Mouse (Mus musculus) embryo, embryonic 9.5 days (tissue): ENCODE measurements around the gene Ndufb7.
"Not testable (repeated sequence)": the region's sequence is repeated elsewhere in the genome, so short reads cannot be mapped to it uniquely, and the experiment has no call there.

Experiments
- DNase-seq: peaks from one replicate; pipeline ENCODE4 v3.0.0-alpha.2; 2017; ENCODE audit errors: extremely low spot score

Ndufb7 gene

DNA sequence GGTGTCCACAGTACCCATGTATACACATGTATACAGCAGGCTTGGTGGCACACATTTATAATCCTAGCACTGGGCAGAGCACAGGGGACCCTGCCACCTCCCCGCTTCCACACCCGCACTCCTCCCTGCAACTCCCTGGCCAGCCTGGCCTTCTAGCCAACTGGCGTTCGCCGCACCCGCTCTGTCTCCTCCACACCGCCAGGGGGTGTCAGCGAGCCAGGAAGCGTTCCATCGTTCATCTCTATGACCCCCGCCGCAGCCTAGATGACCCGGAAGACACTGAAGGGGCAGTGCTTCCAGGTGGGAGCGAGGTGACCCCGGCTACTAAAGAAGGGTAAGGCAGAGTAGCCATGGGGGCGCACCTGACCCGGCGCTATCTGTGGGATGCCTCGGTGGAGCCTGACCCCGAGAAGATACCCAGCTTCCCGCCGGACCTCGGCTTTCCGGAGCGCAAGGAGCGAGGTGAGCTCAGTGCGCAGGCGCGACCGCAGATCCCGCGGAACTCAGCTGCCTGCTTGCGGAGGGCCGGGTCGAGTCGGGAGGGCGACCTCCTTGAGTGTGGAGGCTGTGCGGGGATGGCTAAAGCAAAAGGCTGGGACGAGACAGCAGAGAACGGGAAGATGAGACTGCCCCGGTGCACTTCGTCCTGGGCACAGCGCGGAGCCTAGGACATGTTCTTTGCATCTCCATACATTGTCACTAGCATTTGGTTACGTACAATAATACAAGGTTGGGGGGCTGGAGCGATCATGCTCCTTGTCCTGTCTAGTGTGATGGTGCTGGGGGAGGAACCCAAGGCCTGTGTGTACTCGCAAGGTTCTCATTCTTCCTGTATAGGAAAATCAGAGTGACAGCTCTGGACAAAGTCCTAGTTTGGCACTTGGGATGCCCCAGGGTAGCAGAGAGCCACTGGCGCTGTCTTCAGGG, at the start of gene Ndufb7:
Gene Ndufb7, plus strand, starts transcription at position 203 of the 927 bp plus-strand sequence.
- peak; percentile 97 for DNase-seq

DNA sequence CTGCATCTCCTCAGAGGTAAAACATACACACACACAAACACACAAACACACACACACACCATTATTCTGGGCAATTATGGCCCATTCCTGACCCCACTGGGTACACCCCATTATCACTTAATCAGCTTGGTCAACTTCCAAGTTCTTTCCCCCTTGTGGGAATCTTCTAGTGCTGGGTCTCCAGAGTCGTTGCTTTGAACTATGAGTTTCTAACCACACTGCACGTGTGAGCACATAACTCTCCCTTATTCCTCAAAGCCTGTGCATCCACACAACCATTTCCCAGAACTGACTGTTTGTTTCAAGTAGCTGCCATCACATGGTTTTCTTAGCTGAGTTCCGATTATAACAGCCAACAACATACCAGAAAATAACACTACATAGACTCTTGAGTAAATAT, 46.0 kb upstream of the Ndufb7 start:
- DNase-seq, result no peak

DNA sequence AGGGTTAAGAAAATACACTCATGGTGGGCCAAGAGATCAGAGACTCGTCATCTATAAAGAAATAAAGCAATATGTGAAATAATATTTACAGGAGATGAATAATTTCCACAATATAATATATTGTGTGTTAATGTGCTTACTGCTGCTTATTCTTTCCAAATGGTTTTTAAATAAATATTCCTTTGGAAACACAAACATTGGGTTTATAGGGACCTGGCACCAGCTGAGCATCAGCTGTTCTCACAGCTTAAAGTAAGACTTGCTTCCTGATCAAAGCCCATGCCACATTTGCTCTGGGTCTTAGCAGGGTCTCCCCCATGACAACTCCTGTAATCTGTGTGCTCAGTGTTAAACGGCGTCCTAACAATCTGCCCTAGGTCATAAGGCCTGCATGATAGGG, 45.6 kb upstream of the Ndufb7 start:
- not testable (repeated sequence) for DNase-seq

DNA sequence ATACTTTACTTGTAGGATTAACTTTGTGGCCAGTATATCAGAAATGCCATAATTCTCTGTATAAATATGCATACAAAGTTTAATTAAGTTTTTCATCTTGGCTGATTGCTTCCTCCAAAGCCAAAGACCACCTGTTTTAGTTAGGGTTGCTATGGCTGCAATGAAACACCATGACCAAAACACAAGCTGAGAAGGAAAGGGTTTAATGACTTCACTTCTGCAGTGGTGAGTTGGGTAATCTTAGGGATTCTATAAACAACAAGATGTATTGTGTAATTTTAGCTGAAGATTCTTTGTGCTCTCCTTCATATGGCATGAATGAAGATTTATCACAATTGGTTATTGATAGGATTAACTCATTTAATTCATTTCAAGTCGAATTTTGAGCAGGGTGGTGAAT, 45.2 kb upstream of the Ndufb7 start:
- DNase-seq, result no peak

DNA sequence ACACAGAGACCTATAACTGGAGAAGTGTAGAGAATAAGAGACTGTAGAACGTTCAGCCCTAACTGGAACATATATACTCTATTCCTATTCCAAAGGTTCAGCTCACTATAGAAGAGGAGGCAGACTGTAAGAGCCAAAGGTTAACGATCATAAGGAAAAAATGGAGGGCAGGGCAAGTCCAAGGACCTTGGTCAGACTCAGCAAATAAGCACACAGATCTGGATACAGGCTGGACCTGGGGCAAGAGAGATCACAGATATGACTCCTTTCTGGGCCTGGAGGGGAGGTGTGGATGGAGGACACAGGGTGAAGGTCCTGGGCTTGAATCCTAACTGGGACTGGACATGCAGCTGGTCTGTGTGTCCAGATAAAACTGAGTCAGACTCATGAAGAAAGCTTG, 31.7 kb upstream of the Ndufb7 start:
- no peak for DNase-seq

DNA sequence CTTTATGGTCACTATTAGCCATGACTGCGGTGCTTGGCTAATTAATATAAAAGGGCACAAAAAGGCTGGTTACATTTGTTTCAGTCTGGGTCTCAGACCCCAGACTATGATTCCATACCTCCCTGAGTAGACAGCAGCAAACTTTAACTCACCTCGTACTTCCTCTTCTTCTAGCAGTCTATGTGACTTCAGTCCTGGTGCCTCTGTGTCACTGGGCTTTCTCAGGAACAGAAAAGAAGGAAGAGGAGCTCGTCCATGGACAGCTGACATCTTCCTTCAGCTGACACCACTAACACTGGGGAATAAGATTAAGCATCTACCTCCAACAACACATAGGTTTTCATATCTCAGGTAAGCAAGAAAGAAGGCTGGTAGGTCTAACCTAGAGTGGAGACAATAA, 30.7 kb upstream of the Ndufb7 start, which contains the start of gene Olfr370:
Gene Olfr370, plus strand, starts transcription at position 45 of the 400 bp plus-strand sequence.
- no peak for DNase-seq

DNA sequence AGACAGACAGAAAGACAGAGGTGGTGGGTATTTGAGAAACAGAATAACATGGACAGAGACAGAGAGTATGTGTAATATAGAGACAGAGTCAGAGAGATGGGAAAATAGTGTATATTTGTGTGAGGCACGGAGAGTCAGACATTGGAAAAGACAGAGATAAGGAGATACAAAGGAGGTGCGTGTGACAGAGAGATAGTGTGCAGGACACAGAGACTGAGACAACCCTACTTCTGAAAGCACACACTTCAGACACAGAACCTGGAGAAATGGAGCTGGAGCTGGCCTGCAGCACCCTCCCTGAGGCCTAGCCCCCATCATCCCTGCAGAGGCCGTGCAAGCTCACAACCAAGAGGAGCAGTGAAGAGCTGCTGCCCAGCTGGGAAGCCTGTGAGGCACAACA, 3.8 kb upstream of the Ndufb7 start:
- DNase-seq, result no peak

DNA sequence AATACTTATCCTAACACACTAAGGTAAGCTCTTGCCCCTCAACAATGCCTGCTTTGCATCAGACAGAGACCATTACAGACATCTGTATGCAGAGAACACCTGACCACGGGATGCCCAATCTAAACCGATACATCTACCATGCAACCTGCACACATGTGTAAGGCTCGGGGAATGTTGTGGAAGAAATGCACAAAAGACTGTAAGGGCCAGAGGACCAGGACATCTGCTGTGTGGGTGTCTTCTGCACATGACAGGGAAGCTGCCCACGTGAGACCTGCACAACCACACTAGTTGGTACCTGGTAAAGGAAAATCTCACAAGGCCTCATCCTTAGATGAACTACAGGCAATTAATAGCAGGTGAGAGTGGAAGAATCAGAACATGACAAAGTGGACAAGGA, 3.2 kb upstream of the Ndufb7 start:
- no peak for DNase-seq

DNA sequence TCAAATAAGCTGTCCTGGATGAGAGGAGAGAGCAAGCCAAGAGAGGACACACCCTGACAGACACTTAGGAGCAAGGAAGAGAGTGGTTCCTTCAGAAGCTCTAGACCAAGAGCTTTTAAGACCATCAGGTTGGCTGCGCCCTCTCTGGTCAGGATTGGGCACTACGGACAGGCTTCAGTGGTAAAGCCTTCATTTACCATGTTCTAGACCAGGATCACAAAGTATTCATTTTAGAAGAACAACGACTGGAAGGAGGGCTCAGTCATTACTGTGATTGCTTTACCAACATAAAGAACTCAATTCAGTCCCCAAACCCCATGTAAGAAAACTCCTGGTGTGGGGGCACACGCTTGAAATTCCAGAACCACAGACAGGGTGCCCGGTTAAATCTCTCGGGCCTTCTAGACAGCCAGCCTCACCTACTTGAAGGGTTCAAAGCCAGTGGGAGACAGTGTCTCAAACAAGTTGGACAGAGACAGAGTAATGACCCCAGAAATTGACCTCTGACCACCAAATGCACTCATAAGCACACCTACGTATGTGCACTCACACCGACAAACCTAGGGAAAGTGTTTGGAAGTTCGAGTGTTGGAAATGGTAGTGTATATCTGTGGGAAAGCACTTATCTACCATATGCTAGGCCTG, 618 bp upstream of the Ndufb7 start:
- DNase-seq, result no peak

DNA sequence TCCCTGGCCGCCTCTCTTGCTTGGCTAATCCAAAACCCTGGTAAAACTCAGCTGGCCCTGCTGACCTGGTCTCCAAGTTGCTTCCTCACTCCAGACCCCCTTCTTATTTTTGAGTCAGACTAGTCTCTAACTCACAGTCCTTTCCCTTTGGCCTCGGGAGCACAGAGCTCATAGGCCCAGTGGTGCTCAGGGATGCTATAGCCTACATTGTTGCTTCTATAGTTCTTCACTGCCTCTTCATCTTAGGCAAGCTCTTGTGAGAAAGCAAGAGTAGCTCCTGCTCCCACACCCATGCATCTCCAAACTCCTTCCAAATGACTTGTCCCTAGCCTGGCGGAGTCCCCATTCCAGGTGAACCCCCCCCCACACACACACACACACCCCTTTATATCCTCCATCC, 1.2 kb downstream of the Ndufb7 start:
- no peak for DNase-seq

DNA sequence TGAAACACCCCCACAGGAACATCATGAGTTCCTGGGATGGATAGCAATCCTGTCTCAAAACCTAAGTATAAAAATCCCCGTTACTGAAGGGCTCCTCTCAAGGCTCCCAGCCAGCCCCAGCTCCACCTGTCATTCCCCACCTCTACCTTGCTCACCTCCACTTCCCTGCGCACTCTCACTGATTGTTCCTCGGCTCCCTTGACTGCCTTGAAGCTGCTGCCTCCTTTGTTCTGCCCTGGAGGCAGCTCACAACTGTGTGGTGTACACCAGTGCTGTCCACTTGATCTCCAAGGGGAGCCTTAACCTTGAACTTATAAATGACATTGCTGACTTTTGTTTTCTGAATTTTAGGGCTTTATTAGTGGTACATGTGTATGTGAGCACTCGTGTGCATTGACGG, 1.7 kb downstream of the Ndufb7 start:
- DNase-seq, result no peak

DNA sequence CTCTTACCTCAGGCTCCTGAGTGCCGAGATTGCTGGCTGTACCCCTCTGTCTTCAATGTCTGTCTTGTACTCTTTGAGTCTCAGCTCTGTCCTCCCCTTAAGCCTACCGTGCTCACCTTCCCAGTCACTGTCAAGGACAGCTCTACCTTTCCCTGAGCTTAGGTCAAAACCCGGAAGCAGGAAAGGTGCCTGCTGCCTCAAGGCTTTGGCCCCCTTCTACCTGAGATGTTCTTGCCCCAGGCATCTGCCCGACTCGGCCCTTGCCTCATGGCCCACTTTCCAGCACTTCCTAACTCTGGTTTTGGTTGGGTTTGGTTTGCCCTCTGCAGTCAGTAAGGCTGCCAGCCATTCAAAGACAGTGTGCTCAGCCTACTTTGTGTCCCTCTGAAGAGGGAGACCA, 2.3 kb downstream of the Ndufb7 start:
- no peak for DNase-seq

DNA sequence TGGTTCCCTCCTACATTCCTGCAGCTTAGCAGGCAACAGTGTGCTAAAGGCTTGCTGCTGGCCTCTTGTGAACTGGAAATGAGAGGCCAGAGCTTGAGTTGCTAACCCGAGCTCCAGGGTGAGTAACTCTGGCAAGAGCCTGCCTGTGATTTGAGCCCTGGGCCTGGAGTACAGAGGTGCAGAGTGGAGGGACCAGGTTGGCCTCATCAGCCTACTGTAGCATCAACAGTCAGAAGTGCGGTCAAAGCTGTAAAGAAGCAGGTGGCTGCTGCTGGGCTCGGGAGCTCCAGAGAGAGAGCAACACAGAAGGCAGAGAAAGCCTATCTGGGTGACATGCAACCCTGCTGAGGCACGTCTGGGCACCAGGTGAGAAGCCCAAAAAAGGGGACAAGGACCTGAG, 2.7 kb downstream of the Ndufb7 start:
- no peak for DNase-seq

DNA sequence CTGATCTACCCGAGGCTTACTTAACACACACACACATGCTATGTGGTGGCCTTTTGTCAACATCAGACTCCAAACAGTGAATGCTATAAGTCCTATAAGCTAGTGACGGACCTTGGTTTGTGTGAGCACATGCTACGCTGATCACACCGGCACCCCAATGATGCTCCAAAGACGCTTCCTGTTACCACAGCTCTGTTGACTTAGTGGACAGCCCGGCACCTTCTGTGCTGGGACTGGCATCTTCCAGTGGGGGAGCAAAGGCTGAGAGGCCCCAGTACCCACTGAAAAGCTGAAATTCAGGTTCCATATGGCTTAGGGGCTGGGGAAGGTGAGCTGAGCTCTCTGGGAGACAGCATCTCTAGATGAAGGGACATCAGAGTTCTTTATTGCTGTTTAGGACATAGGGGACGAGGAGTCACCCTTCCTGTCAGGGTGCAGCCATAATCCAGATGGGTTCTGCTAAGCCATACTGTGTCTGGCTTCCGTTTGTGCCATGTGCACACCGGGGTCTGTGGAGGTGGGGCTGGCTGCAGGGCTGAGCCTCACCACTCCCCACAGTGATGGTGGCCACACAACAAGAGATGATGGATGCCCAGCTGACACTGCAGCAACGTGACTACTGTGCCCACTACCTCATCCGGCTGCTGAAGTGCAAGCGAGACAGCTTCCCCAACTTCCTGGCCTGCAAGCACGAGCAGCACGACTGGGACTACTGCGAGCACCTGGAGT, 4.0 kb downstream of the Ndufb7 start:
- no peak for DNase-seq

DNA sequence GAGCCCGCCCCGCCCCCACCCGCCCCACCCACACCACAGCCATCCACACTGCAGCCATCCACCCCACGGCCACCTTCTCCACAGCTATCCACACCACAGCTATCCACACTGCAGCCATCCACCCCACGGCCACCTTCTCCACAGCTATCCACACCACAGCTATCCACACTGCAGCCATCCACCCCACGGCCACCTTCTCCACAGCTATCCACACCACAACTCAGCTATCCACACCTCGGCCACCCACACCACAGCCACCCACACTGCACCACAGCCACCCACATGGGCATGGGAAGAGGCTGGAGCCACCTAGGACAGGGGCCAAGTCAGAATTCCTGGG, 4.5 kb downstream of the Ndufb7 start:
- DNase-seq, result not testable (repeated sequence)

DNA sequence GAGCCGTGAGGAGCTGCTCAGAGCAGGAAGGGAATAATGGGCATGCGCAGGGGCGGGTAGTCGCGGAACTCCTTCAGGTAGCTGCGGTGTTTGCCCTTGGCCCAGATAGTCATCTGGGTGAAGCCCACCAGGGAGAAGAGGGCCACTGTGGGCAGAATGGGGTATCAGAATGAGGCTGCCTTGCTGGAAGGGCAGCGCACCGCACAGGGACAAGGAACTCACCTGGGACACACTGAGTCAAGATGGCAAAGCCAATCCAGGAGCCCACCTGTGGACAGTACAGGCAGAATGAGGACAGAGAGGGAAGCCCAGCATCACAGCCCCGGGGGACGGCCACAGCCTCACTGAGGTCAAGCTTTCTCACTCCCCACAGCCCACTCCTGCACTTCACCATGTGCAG, 5.3 kb downstream of the Ndufb7 start:
- DNase-seq, result no peak

DNA sequence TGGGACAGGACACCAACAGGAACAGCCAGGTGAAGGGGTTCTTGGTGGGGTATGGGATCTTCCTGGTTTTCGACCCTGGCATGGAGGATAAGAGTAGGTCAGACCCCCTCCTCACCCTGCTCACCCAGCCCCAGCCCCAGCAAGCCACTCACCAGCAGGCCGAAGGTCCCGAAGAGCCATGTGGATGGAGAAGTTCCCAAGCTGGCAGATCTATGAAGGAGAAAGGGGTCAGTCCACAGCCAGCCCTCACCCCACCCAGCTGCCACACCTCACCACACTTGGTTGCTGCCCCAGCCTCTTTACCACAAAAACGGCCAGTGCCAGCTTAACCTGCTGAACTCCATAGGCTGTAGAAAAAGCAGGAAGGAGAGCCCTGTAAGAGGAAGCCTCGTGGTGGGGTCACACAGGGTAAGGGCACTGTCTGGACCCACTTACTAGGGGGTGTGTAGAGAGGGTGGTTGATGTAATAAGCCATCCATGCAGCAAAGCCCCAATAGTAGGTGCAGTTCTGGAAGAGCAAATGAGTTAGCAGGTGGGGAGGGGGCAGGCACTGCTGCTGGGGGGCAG, 5.9 kb downstream of the Ndufb7 start:
- no peak for DNase-seq

DNA sequence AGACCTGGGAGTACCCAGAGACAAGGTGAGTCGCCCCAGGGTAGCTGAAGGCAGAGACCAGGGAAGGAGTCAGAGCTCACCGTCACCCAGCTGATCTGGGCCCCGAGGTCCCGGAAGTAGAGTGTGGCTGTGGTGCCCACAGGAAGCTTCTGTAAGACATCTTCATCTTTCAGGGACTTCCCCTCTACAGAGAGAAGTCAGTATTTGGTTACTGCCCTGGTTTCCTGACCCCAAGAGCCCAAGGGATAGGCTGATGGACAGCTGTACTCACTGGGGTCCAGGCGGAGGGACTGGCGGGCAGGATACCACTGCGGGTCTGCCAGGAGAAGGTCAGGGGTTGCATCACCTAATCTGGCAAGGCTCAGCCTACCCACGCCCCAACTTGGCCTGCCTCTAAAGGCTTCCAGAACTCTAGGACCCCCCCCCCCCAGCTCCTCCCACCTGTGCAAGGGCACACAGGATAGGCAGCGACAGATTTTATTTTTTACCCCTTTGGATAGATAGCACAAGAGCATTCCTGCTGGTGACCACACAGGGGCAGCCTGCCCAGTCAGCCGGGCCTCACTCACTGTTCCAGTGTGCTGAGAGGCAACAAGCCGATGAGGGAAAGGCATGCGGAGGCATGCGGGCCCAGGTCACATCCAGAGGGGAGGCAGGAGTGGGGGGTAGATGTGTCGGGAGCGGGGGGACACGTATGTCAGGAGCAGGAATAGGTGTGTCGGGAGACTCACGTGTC, 6.8 kb downstream of the Ndufb7 start:
- DNase-seq, result no peak

DNA sequence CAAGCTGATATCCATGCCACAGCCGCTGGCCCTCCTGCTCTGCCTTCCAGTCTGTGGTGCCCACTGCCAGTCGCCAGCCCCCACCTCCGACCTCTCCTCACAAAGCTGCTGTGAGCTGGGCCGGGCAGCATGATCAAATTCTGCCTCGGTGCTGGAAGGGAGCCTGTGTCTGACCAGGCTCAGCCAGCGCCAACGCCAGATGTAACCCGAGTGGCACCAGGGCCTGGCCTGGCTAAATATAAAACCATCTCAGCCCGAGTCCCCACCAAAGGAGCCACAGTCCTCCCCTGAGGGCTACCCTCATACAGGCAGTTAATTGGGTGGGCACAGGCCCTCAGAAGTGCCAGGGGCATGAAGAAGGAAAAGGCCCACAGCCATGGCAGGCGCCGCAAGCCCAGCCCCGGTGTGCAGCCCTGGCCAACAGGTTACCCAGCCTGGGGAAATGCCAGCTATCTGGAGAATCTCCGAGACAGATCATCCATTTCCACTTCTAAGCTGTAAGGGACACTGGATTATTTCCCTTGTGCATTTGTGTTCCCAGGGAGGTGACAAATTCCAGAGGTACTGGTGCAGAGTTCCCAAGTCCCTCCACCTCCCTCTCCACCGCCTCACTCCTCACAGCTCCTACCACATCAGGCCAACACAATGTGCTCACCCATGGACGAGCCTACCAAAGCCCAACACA, 8.3 kb downstream of the Ndufb7 start:
- no peak for DNase-seq

DNA sequence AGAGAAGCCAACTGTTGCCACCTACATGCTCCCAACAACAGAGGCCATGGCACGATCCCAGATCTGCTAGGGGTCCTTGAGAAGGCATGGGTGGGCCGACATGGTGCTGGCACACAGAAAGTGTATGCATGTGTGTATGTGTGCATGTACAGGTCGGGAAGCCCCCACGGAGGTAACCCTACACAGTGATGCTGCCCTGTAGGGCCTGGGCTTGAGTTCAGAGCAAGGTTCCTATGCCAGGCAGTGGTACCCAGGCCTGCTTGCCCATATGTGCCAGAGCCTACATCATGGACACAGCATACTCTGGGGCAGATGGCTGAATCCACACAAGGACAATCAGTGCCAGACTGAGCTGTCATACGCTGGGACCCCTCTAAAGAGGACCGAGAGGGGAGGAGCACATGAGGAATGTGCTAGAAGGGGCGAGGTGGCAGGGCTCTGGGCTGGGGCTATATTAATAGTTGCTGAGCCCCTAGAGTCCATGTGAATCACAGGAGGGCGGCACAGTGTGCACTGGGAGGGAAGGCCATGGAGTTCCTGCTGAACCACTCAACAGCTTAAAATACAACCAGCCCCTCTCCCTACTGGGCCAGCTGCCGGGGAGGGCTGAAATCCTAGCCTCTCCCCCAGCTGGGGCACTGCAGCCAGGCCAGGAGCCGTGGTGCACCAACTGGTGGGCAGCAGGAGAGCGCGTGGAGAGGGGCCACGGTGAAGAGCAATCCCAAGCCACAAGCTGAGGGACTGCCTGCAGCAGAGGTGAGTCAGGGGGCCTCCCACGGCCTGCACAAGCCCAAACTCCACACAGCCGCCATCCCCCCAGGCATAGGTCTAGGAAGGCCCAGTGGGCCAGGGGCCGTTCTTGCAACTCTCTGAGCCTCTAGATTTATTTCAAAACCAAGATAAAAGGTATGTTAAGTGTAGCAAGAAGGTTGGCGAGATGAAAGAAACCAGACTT, 9.4 kb downstream of the Ndufb7 start:
- no peak for DNase-seq
